Mouse (Mus musculus): ENCODE results near the gene Tnfsf13b.
A peak's percentile ranks its signal among the peaks of the same experiment; 100 is the strongest.

The Tnfsf13b gene

DNA sequence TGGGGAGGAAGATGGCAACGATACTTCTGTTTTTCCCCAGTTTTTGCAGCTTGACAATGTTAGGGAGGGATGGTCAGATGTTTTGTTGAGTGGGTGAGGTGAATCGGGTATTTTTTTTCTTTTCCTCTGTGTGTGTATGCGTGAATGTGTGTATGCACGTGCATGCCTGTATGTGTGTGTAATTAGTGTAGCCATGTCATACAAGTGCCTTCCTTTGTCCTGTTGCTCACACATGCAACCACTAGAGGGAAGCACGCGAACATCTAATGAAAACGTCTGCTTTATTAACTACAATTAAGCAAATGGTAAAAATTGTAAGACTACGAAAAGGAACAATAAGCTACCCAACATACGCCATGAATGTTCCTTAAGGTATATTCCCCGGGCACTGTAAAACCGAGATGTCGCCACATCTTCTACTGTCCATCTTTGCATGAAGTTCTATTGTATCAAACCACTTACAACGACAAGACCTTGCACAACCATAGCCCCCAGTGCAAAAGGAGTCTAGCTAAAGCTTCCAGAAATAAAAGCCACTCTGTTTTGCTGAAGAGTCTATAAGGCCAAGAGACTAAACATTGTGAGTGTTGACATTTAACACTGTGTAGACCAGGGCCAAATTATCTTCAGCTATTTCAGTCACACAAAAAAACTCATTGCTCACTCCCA lies 37.7 kb downstream of the Tnfsf13b start:
- peak; percentile 15 to 65 for DNase-seq (ENCODE audit: inconsistent age in 2 of 2, low spot score in 1 of 2)

DNA sequence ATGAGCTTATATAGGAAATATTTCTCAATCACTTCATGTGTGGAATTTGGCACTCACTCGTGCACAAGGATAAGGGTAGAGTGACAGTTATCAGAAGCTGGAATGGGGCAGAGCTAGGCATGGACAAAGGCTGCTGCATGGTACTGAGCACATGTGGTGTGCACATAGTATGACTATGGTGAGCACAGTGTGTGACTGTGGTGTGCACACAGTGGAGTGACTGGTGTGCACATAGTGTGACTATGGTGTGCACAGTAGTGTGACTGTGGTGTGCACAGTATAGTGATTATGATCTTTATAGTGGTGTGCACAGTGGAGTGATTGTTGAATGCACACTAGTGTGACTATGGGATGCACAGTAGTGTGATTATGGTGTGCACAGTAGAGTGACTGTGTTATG lies 39.5 kb downstream of the Tnfsf13b start:
- no peak for DNase-seq (ENCODE audit: inconsistent age in 2 of 2, low spot score in 1 of 2)

DNA sequence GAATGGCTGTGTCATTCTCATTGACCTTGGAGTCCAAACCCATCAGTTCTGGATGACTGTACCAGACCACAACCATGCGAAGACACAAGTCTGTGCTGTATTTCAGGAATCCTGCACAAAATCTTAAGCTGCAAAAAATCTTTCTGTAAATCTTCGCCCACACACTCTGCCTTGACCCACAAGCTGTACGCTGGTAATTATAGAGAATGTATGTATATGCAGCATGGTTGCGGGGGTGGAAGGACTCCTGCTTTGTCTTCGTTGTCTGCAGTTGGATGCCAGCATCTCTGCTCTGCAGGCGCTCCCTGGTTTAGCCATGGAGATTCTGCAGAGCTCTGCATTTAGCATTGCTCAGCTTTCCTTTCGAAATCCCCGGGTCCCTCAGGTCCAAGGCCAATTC lies 42.9 kb downstream of the Tnfsf13b start:
- DNase-seq (ENCODE audit: inconsistent age in 2 of 2, low spot score in 1 of 2), result peak in 1 of 2 experiments; percentile 28

DNA sequence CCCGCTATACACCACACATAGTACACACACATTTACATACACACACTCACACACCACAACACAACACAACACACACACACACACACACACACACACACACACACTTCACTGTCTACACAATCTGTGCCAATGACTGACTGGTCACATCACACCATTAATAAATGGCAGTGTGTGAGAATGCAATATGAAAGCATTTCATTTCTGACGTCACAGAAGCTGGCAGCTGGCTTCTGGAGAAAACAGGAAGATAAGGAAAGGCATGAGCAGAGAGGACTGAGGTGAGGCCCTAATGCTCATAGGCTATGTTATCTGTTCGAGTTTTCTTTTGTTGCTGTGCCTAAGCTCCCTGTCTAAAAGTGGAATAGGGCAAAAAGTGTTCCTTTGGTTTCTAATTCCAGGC lies 45.3 kb downstream of the Tnfsf13b start:
- DNase-seq (ENCODE audit: inconsistent age in 2 of 2, low spot score in 1 of 2), result no peak

DNA sequence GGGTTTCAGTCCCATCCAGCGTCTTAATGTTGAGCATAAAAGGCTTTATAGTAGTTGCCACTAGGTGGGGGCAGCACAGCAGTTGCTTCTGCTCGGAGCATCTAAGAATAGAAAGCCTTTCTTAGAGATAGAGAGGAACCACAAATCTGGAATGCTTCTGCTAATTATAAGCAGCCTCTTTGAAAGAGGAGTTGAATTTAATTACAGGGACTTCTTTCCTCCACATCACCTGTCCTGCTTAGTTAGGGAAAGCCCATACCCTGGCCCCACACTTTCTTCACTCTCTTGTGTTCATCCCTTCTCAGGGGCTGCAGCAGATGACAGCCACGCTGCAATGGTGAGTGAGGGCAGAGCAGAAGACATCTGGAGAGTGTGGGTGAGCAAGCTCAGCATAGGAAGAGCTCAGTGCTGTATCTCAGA lies 47.3 kb downstream of the Tnfsf13b start:
- no peak for DNase-seq (ENCODE audit: inconsistent age in 2 of 2, low spot score in 1 of 2)

DNA sequence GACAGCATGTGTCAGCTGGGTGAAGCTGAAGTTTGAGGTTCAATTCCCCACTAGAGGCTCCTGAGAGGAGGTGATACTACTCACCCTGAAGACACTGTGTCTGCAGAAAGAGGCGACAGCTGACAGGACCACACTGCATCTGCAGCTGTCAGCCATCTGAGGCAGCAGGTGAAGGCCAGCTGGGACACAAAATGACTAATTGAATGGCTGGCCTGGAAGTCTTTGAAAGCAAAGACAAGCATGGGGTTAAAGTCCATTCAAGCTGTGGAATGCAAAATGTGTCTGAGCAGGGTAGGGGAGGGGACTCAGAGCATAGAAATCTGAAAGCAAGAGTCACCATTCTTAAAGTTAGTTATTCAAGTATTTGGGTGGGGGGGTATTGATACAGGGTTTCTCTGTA lies 54.7 kb downstream of the Tnfsf13b start:
- no peak for DNase-seq (ENCODE audit: inconsistent age in 2 of 2, low spot score in 1 of 2)

DNA sequence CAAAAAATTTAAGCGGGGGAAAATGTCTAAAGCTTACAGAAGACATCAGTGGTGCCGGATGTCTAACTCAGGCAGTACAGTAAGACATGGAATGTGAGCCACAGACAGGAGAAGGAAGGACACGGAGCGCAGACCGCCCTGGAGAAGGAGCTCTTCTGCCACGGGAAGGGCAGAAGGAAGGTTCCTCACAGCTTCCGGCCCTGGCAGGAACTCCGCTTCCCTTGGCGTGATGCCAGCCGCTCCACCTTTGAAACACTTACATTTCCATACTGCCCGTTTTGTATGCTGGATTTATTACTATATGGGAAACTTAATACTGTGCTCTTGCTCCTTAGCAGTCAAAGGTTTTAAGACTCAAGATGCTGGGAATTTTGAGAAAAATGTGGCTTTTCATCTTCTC lies 60.6 kb downstream of the Tnfsf13b start:
- DNase-seq (ENCODE audit: inconsistent age in 2 of 2, low spot score in 1 of 2), result no peak

DNA sequence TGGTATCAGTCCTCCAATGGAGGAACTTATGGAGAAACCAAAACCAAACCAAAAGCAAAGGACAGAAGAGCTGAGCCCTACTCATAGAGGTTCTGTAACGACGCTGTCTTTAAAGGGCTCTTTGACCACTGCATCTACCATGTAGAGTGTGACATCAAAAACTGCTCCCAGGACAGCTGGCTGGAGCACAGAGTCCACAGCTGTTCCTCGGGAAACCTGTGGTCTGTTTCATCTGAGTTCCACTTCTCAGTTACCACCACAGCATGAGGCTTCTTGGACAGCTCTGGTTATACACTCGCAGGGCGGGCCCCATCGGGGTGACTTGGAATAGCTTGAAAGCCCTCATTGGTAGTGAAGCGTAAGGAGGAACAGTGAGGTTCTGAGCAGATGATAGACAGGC lies 61.5 kb downstream of the Tnfsf13b start:
- DNase-seq (ENCODE audit: inconsistent age in 2 of 2, low spot score in 1 of 2), result no peak

DNA sequence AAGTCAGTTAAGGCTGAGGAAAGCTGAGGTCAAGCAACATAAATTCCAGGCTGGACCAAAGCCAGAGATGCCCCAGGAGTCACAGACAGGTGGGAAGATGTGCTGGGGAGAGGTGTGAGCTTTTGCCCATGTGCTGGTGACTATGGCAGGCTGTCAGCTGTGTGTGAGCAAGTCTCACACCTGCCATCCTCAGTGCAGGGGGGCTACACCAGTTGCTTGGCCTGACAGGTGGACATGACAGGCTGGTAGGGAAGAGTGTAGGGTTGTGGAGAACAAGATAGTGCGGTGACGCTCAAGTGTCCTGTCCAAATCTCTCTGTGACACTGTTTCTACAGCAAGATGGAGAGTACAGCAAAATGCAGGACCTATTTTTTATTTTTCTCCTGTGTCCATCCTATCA lies 66.1 kb downstream of the Tnfsf13b start:
- no peak for DNase-seq (ENCODE audit: inconsistent age in 2 of 2, low spot score in 1 of 2)
